Mouse (Mus musculus) G1E (cell line): Measurements from ENCODE around the gene Ift140. TPM values are rescaled to one million over a fixed set of nuclear protein-coding genes. Genes with fewer than 3 reads are reported as not detected.

Experiments used
- ATAC-seq: 2 replicates; pipeline ENCODE4 v1.8.0; 2016; ENCODE audit warnings: mild to moderate bottlenecking; ENCODE audit not compliant: insufficient number of reproducible peaks, poor library complexity, low FRiP score, severe bottlenecking; ENCODE audit errors: extremely low read depth
- DNase-seq: peaks from one replicate; pipeline ENCODE4 v3.0.0; 2012; ENCODE audit warnings: low spot score
- H3K27me3 ChIP-seq: 2 replicates; pipeline ENCODE4 v1.6.1; 2012; ENCODE audit warnings: mild to moderate bottlenecking, low read length, inconsistent platforms; ENCODE audit not compliant: insufficient read depth
- H3K36me3 ChIP-seq: replicated peaks from 2 replicates; pipeline ENCODE3; 2012; ENCODE audit warnings: mild to moderate bottlenecking, inconsistent platforms
- H3K4me1 ChIP-seq: 2 replicates; pipeline ENCODE4 v1.6.1; 2012; ENCODE audit warnings: low read depth, low read length, inconsistent platforms, mixed read lengths; ENCODE audit not compliant: insufficient read depth
- H3K4me3 ChIP-seq: 2 replicates; pipeline ENCODE4 v1.5.1; 2012; ENCODE audit warnings: low read depth, mild to moderate bottlenecking, inconsistent platforms, low read length, moderate library complexity, mixed read lengths
- H3K9me3 ChIP-seq: replicated peaks from 2 replicates; pipeline ENCODE4 v1.6.1; 2012; ENCODE audit warnings: inconsistent platforms
- CTCF ChIP-seq: IDR thresholded peaks from 2 replicates; pipeline ENCODE4 v1.5.1; 2012; ENCODE audit warnings: low read depth, low read length, inconsistent platforms, mixed read lengths
- GATA1 ChIP-seq: IDR thresholded peaks from 2 replicates; pipeline ENCODE4 v1.6.1; 2012; ENCODE audit warnings: borderline replicate concordance, low read length, inconsistent platforms, mixed read lengths
- GATA2 ChIP-seq: IDR thresholded peaks from 2 replicates; pipeline ENCODE4 v1.6.1; 2012; ENCODE audit warnings: low read depth, low read length, inconsistent platforms, borderline replicate concordance
- POLR2AphosphoS5 ChIP-seq: IDR thresholded peaks from 2 replicates; pipeline ENCODE4 v1.6.1; 2012; ENCODE audit warnings: low read depth, low read length, inconsistent platforms; ENCODE audit not compliant: insufficient replicate concordance
- TAL1 ChIP-seq: conservative IDR thresholded peaks from 2 replicates; pipeline ENCODE4 v1.6.1; 2012; ENCODE audit warnings: low read depth, low read length, inconsistent platforms, mixed read lengths
- polyA plus RNA-seq: library from polyadenylated mRNA; stranded (reverse); fragments of >175 nt; gene quantifications from 2 replicates; pipeline ENCODE4 v1.2.3, GENCODE M21; 2012
- total RNA-seq, 2 experiments: library from RNA; stranded (forward) in 1 of 2; stranded (reverse) in 1 of 2; fragments of 200-1000 nt in 1 of 2; fragments of >200 nt in 1 of 2; fragmentation: Nextera tagmentation in 1 of 2; gene quantifications; 2 replicates each; pipeline ENCODE4 v1.2.3; 2014 to 2017

Ift140 gene
- total and polyA plus RNA-seq, 3 experiments, result 9.9 to 37.9 (median 13.5) TPM

DNA sequence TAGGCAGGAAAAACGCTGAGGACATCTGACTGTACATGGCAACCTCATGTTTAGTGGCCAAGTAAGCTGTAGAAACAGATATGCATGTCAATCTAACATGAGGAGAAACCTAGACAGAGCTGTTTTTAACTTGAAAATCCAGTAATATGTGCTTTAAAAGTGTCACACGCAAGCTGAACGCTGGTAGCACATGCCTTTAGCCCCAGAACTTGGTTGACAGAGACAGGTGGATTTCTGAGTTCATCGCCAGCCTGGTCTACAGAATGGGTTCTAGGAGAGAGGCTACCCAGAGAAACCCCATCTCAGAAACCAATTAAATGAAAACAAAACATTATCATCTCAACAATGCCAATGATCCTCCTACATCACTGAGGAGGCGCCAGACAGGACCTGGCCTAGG, 95.3 kb downstream of the Ift140 start:
- Histone ChIP-seq H3K4me3 (no peak overlapping the region), H3K4me1 (peaks cover 40% of the 10 kb centered on the region), H3K9me3 (no peaks in the 10 kb centered on the region), H3K27me3 (no peaks in the 10 kb centered on the region), H3K36me3 (peaks cover 86% of the 10 kb centered on the region)
- ATAC-seq, result no peak
- DNase-seq, result no peak
- no peak for TF ChIP-seq TAL1
- no peak for TF ChIP-seq GATA2
- no peak for TF ChIP-seq POLR2AphosphoS5
- no peak for TF ChIP-seq GATA1
- TF ChIP-seq CTCF, result no peak

DNA sequence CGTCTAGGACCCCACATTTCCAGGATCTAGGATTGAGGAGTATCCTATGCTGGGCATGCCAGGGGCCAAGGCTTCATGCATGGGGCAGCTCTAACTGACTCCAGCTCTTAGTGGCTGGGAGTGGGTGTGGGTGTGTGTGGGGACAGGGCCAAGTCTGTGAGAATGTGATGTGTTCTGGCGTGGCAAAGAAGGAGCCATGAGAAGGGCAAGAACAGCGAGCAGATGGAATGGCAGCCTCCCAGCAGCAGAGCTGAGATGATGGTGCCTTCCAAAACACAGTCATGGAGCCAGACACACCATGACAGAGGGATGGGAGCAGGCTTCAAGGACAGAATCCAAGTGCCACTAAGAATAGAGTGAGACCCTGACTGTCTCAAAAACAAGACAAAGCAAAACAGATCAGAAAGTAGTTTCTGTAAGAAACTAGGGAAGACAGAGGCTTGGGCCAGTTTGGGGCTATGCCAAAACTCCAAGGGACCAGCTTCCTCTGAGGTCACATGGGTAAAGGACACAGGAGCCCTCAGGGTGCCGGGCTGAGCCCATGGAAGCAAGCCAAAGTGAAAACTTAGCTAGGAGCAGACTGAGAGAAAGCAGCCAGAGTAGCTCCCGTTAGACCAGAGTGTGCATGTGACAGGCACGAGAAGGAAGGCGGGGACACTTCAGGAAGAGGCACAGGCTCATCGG, 96.0 kb downstream of the Ift140 start:
- ATAC-seq, result no peak
- H3K4me1 ChIP-seq, result peaks cover 43% of the 10 kb centered on the region
- no peaks in the 10 kb centered on the region for H3K9me3 ChIP-seq
- H3K4me3 ChIP-seq, result no peak overlapping the region
- H3K27me3 ChIP-seq, result no peaks in the 10 kb centered on the region
- no peak for TF ChIP-seq TAL1
- TF ChIP-seq CTCF, result no peak
- peaks cover 80% of the 10 kb centered on the region for H3K36me3 ChIP-seq
- no peak for DNase-seq

DNA sequence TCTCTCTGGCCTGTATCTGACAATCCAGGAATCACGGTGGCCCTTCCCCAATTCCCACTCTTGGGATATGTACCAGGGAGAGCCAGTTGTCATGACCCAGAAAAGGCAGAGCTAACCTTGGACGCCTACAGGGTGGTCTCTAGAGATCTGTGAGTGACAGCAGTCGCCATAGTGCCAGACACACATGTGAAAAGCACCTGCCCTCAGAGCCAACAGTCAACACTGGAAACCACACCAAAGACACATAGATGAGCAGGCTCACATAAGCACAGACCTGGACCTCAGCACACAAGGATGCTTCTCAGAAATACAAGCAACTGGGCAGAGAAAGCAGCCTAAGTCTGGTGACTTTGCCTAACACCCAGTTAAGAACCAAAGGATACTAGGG, 96.5 kb downstream of the Ift140 start:
- DNase-seq (no peak), ATAC-seq (no peak)
- peaks cover 74% of the 10 kb centered on the region for H3K36me3 ChIP-seq
- no peaks in the 10 kb centered on the region for H3K27me3 ChIP-seq
- peaks cover 46% of the 10 kb centered on the region for H3K4me1 ChIP-seq
- TF ChIP-seq TAL1 (no peak), GATA1 (no peak), POLR2AphosphoS5 (no peak), CTCF (no peak), GATA2 (no peak)
- no peaks in the 10 kb centered on the region for H3K9me3 ChIP-seq
- H3K4me3 ChIP-seq, result no peak overlapping the region

DNA sequence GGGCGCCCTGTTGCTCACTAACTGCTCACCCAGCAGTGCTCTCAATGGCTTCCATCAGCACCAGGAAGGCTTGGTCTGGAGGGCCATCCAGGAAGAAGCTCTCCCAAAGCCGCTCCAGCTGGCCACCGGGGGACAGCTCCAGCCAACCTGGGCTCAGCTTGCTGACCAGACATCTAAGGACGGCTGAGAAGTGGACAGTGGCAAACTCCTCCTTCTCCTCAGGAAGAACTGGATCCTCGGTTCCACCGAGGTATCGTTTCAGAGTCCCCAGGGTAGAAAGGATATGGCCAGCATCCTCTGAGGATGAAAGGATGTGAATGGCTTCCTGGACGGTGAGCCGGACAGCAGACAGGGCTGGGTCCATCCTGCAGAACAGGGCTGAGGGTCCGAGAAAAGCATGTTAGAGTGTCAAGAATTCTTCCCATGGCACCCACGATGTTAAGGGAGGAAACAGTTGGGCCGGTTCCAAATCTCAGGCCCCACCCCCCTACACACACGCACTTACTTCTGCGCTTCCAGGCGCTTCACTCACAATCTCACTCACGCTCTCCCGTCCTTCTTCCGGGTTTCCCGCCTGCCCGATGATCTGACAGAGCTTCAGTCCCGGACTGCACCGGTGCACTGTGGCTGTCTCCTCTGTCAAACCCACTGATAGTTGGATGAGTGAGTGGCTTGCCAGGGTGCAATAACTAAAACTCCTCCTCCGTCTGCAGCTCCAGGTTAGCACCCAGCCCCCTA, 99.2 kb downstream of the Ift140 start:
- peaks cover 44% of the 10 kb centered on the region for H3K4me1 ChIP-seq
- H3K27me3 ChIP-seq, result peaks cover 10% of the 10 kb centered on the region
- peaks cover 48% of the 10 kb centered on the region for H3K36me3 ChIP-seq
- 0 out of 2 replicates have a peak, but pooled peaks have one; percentile 35 for ATAC-seq
- no peaks in the 10 kb centered on the region for H3K9me3 ChIP-seq
- TF ChIP-seq POLR2AphosphoS5 (no peak), CTCF (no peak), GATA1 (no peak), TAL1 (no peak), GATA2 (no peak)
- peak overlapping the region; percentile 77 for H3K4me3 ChIP-seq
- peak; percentile 65 for DNase-seq

- no peak for TF ChIP-seq GATA1
Measured at GRCm38 (mm10) chr17:25115664-25116432, 100.0 kb downstream of the Ift140 start, which contains the start of gene Telo2. Telo2 (minus strand) TSS chr17:25115967.

DNA sequence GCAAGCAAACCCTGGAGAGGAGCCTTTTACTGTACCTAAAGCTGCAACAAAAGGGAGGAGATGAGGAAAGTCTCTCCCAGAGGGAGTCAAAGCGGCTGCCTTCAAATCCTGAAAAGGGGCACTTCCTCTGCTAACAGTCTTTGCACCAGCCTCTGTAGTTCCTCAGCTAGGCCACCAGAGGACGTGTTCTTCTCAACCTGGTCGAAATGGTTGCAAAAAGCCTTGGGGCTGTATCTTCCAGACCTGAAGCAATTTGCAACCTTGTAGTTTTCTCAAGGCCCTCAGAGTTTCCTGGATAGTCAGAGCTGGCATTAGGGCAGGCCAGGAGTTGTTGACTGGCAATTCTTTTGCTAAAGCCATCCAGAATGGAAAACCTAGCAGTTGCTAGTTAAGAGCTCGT, 101.4 kb downstream of the Ift140 start:
- no peak overlapping the region for H3K4me3 ChIP-seq
- peak; percentile 31 for DNase-seq
- H3K4me1 ChIP-seq, result peaks cover 39% of the 10 kb centered on the region
- H3K27me3 ChIP-seq, result peaks cover 29% of the 10 kb centered on the region
- H3K9me3 ChIP-seq, result no peaks in the 10 kb centered on the region
- H3K36me3 ChIP-seq, result peaks cover 26% of the 10 kb centered on the region
- ATAC-seq, result no peak
- TF ChIP-seq CTCF (peak; percentile 95), POLR2AphosphoS5 (no peak)

More at GRCm38 (mm10) chr17:25115664-25116432, 100.0 kb downstream of the Ift140 start, which contains the start of gene Telo2:
- DNase-seq (peak; percentile 88), ATAC-seq (peak; percentile 80)
- Histone ChIP-seq H3K4me3 (peak within 1 kb of the TSS; percentile 77), H3K4me1 (peaks cover 44% of the 10 kb centered on the region), H3K9me3 (no peaks in the 10 kb centered on the region), H3K36me3 (peaks cover 40% of the 10 kb centered on the region), H3K27me3 (peaks cover 17% of the 10 kb centered on the region)
